Mouse (Mus musculus): Measurements from ENCODE around the gene Calr.

Calr gene

GRCm38 (mm10) chr8:84816117-84816516, 30.6 kb downstream of the Calr start:
- no peak for DNase-seq (ENCODE audit: extremely low spot score, low read depth, low spot score)

DNA sequence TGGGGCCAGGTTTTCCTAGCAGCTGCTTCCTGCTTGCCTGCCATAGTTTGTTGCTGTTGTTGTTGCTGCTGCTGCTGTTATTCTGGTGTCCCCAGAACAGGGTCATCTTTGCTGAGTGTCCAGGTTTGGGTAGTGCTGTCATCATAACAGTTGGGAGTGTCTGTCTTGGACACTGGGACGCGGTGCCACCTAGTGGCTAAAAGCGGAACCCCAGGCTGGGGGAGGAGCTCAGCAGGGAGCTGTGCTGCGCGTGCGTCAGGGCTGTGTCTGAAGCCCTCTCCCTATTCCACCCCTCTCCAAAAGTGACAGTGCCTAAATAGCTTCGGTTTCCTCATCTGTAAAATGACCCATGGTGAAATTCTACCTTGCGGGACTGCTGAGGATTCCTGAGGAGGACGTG, 31.2 kb downstream of the Calr start:
- no peak for DNase-seq (ENCODE audit: extremely low spot score, low read depth, low spot score)

GRCm38 (mm10) chr8:84814555-84815441, 31.9 kb downstream of the Calr start:
- DNase-seq (ENCODE audit: extremely low spot score, low read depth, low spot score): no peak

- DNase-seq (ENCODE audit: extremely low spot score, low read depth, low spot score): no peak
These were observed 32.5 kb downstream of the Calr start for GRCm38 (mm10) chr8:84814240-84814554.

DNA sequence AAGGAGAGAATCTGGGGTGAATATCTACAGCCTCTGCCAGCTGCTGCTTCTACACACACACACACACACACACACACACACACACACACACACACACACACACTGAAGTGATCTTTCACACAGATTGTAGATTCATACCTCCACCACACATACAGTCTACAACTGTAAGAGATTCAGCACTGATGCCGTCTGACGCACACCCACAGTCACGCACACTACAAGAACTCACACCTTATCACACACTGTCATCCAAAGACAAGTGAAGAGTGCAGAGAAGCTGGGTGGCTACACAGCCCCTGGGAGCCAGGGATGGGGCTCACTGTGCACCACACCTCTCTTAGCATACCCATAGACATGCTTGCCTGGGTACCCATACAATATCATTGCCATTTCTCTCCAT, 32.9 kb downstream of the Calr start:
- DNase-seq (ENCODE audit: extremely low spot score, low read depth, low spot score): no peak

- no peak for DNase-seq (ENCODE audit: extremely low spot score, low read depth, low spot score)
These were observed 33.7 kb downstream of the Calr start for GRCm38 (mm10) chr8:84813059-84813458.

GRCm38 (mm10) chr8:84811303-84811702, 35.4 kb downstream of the Calr start:
- DNase-seq (ENCODE audit: extremely low spot score, low read depth, low spot score): no peak

DNA sequence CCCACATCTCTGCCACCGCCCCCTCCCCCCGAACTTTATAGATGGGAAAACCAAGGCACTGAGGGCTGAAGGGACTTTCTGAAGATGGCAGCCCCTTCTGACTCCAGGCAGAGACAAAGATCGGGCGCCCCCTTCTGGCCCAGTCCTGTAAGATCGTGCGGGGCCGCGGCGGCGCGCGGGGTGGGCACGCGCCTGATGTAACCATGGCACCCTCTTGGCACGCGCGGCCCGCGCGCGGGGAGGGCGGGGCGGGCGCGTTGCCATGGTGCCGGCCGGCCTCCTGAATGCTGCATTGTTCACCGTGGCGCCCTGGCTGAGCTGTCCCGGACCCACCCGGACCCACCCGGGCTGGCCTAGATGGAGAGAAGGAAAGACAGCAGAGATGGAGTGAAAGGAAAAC, 35.8 kb downstream of the Calr start:
- no peak for DNase-seq (ENCODE audit: extremely low spot score, low read depth, low spot score)

GRCm38 (mm10) chr8:84809941-84810280, 36.8 kb downstream of the Calr start:
- no peak for DNase-seq (ENCODE audit: extremely low spot score, low read depth, low spot score)

DNA sequence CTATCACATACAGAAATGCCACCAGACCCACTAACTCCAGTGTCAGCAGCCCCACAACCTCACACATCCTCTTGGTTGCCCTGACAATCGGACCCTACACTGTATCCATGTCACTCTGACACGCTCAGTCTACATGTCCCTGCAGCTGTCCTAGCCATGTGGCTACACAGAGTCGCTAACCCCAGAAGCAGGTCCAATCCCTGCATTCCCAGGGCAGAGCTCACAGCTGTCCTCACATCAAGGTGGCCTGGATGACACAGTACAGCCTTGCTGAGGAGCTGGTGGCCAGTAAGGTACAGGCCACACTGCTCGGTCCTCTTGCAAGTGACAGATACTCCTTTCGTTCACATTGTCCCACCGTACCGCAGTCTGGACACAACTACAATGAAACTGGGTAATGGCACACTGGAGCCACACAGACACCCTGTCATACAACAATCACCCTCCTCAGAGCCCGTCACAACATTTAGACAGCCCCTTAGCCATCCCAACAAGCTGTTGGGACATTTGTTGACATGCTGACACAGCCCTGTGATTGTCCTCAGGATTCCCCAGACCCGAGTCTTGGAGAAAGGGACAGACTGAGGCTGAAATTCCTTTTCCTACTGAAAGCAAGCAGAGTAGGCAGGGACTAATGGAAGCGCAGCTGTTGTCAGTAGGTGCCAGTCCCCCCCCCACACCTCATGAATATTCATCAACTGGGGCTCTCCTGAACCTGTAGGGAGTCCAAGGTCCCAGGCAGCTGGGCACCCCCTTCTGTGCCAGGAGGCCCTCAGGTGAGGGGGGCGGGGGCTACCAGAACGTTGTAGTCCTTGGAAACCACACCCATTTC, 37.4 kb downstream of the Calr start:
- DNase-seq (ENCODE audit: extremely low spot score, low read depth, low spot score): no peak

GRCm38 (mm10) chr8:84806031-84806430, 40.7 kb downstream of the Calr start:
- DNase-seq (ENCODE audit: extremely low spot score, low read depth, low spot score): no peak

DNA sequence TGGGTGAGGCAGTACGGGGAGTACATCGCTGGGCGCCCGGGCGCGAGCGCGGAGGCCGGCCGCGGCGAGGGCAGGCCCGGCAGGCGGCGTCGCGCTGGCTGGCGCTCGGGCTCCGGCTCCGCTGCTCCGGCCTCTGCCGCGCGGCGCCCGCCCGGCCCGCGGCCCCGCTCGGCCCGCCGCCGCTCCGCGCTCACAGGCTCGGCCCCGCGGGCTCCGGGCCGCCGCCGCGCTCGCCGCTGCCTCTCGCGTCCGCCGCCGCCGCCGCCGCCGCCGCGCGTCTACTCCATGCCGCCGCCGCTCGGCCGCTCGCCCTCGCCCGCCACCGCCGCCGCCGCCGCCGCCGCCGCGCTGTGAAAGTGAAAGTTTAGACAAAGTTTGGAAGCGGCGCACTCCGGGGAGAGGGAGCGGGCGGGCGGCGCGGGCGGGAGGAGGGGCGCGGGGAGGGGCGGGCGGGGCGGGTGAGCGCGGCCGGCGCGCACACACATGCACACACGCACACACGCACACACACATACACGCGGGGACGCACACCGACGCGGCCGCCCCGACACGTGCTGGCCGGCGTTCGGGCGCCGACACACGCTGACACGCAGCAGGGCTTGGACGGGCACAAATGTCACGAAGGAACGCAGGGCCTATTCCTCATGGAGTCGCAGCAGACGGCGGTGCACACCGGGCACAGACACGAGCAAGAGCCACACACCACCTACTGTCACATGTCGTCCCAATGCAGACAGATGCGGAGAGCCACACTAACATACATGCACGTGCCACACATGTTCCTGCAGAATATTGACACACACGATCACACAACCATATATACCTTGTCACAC, 46.5 kb downstream of the Calr start, which contains the start of gene Nfix:
Gene Nfix (minus strand): TSS at position 346 of the 833 bp plus-strand sequence.
- DNase-seq (ENCODE audit: extremely low spot score, low read depth, low spot score): no peak

- no peak for DNase-seq (ENCODE audit: extremely low spot score, low read depth, low spot score)
These were observed 47.4 kb downstream of the Calr start for GRCm38 (mm10) chr8:84799136-84799931.

DNA sequence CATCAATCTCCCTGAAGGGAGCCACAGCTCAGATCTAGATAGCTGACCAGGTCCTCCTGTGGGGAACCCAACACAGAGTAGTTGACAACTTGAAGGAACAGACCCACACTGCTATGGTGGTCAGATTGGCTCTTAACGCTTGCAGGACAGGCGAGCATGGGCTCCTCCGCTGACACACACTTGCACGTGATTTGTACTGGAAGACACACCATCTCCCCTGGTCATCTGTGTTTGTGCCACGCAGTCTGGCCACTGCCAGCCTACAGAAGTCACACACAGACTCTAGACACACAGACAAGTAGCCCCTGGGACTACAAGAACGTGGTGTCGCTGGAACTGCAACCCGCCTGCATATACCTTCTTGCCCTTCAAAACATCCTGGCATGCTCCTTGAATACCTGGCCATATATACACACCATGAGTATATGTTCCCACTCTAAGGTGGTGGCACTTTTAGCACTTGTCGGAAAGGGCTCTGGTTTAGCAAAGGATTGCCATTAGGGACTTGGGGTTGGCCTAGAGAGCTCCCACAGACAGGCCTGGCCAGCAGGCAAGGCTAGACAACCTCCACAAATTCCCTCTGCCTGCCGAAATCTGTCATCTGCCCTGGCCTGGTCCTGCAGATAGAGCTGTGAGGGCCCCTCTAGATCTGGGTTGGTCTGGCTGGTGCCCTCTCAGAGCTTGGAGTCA, 48.1 kb downstream of the Calr start:
- DNase-seq (ENCODE audit: extremely low spot score, low read depth, low spot score): no peak

- no peak for DNase-seq (ENCODE audit: extremely low spot score, low read depth, low spot score)
These were observed 48.8 kb downstream of the Calr start for GRCm38 (mm10) chr8:84797971-84798370.

- DNase-seq (ENCODE audit: extremely low spot score, low read depth, low spot score): no peak
These were observed 49.4 kb downstream of the Calr start for GRCm38 (mm10) chr8:84797256-84797797.

- DNase-seq (ENCODE audit: extremely low spot score, low read depth, low spot score): no peak
These were observed 52.2 kb downstream of the Calr start for GRCm38 (mm10) chr8:84794486-84794885.

- no peak for DNase-seq (ENCODE audit: extremely low spot score, low read depth, low spot score)
These were observed 52.8 kb downstream of the Calr start for GRCm38 (mm10) chr8:84793791-84794485.

GRCm38 (mm10) chr8:84793134-84793533, 53.6 kb downstream of the Calr start:
- DNase-seq (ENCODE audit: extremely low spot score, low read depth, low spot score): no peak
